Mouse (Mus musculus) left cerebral cortex, adult 11 months (tissue): Measurements from ENCODE around the gene Fbxl19.
"Not testable (repeated sequence)": the region's sequence is repeated elsewhere in the genome, so short reads cannot be mapped to it uniquely, and the experiment has no call there.

Source experiments
- DNase-seq: peaks from one replicate; pipeline ENCODE4 v3.0.0; 2022; ENCODE audit warnings: low spot score

Gene Fbxl19

GRCm38 (mm10) chr7:127730170-127730569 lies 14.2 kb upstream of the Fbxl19 start:
- DNase-seq, result no peak

GRCm38 (mm10) chr7:127732066-127732465 lies 12.3 kb upstream of the Fbxl19 start, which contains the start of gene Ctf2:
TSS of gene Ctf2 (minus strand) at chr7:127732166.
- not testable (repeated sequence) for DNase-seq

DNA sequence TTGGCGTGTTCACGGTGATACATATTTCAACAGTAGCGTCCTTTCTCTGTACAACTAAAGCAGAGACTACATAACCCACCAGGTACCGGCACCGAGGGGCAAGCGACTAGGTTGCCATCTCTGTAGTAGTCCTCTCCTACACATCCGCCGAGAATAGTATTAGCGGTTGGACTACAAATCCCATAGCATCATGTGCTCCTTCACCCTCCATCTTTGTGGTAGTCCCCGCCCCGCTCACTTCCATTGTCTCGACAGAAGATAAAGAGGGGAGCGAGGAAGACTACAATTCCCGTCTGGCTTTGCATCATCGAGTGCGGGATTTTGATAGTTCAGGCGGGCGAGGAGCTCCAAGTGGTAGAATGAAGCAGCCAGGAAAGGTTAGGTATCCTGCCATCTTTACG lies 908 bp downstream of the Fbxl19 start:
- DNase-seq, result peak; percentile 96

DNA sequence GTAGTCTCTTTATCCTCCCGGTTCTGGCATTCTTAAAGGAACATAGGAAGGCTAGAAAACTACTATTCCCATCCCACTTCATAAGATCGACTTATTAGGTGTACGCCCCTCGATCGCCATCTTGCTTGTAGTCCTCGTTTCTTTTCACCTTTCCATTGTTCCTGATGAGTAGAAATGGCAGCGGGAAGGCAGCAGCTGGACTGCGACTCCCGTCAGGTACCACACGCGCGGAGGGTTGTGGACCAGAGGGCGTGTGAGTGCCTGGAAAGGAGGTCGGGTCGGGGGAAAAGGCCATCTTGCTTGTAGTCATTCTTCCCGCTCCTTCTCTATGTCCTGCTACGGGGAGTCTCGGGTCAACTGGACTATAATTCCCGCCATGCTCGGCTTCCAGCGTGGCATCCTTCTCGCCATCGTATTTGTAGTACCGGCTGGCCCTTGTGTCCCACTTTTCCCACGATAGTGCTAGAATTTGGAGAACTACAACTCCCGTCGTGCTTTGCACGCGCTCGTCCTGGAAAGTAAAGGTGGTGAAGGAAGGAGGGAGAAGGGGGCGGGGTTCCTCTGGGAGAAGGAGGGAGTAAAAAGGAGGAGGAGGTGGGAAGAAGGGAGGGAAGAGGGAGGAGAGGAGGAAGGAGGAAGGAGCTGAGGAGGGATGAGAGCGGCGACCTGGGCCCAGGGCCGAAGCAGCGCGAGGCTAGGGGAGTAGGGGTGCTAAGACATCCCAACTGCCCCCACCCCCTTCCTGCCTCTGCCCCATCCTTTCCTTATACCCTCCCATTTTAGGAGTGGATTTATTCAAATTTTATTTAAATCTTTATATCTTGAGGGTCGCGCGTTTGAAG lies 1.5 kb downstream of the Fbxl19 start:
- DNase-seq, result peak; percentile 99

DNA sequence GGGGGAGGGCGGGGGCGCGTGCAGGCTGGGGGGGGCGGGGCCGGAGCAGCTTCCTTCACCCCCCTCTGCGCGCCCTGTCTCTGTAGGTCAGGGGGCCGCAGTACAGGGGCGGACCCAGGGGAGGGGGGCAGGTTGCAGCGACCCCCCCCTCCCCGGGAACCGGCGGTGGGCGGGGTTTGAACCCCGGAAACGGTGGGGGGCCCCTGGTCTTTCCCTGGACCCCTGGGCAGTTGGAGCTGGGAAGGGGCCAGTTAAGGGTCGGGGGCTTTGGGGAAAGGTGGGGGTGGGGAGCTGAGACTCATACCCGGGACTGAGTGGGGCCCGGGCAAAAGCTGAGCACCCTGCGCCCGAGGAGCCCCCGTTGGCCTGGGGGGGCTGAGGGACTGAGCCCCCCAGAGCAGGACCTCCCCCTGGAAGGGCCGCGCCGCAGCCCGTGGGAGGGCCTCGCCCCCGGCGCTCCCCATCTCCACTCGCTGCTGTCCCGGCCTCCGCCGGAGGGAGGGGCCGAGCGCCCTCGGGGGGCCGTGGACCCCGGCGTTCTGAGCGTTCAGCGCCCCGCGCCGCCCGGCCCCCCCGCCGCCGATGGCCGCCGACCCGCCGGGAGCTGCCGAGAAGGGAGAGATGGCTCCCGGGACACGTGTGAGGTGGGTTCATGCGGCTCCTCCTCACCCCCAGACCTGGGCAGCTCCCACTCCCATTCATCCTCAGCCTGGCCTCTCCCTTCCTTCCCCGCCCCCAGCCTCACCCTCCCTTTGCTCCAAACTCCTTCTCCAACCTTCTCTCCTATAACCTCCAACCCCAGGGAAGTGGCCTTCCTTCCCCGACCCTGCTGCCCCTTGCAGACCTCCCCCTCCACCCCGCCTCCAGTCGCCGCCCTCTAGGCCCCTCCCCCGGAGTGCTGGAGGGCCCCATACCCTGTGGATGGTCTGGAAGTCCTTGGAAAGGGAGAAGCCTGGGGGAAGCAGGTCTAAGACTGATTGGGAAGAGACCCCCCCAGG lies 2.5 kb downstream of the Fbxl19 start:
- DNase-seq, result no peak

DNA sequence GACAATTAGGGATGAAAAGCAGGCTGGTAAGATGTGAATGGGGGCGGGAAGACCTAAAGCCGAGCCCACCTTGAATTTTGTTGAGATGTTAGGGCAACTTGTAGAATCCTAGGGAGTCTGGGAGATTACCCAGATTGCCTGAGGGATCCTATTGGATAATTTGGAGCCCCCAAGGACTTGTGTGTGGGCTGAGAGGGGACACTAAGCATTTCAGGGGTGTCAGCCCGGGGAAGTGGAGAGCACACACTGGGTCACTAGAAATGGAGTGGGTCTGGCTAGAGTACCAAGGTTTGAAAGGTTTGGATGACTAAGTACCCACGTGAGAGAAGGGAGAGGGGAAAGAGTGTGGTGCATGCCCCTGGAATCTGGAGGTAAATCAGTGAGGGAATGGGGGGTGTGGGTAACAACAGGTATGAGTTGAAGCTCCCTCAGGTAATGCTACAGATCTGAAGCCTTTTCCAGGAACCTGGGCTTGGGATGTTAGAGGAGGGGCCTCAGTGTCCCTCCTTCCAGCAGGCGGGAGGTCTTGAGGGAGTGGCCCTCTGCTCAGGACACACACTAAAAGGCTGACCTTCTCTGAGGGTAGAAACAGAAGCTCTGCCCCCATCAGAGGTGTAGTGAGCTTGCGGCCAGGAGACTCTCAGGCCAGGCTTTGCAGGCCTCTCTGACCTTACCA lies 3.4 kb downstream of the Fbxl19 start:
- DNase-seq, result no peak

GRCm38 (mm10) chr7:127748235-127748560 lies 3.9 kb downstream of the Fbxl19 start:
- no peak for DNase-seq

DNA sequence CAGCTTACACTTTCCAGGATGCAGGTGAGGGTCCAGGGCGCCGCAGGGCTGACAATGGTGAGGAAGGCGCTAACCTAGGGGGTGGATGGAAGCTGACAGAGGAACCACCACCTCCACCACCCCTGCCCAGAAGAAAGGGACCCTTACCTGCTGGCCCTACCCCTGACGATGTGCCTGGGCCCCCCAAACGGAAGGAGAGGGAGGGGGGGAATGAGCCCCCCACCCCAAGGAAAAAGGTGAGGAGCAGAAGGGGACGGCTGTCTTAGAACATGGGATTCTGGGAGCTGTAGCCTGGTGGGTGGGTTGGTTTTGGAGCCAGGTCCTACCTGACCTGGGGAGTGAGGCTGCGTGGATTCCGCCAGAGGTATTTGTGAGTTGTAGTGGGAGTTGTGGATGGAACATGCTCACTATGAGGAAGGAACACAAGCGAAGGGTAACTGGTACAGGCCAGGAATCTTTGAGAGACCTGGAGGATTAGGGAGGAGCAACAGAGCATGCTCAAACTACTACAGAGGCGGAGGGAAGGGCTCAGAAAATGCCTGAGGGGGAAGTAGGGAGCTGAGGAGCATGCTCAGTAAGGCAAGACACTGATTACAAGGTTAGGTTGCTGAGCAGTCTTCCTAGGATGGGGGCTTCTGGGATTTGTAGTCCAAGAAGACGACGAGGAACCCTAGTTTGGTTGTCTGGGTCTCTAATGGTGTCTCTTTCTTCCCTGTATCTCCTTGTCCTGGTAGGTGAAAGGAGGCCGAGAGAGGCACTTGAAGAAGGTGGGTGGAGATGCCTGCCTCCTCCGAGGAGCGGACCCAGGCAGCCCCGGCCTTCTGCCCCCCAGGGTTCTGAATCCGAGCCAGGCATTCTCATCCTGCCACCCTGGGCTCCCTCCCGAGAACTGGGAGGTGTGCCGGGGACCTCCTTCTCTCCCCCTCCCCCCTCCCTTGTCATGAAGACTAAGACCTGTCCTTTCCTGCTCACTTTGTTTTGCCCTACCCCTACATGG lies 6.1 kb downstream of the Fbxl19 start:
- no peak for DNase-seq

DNA sequence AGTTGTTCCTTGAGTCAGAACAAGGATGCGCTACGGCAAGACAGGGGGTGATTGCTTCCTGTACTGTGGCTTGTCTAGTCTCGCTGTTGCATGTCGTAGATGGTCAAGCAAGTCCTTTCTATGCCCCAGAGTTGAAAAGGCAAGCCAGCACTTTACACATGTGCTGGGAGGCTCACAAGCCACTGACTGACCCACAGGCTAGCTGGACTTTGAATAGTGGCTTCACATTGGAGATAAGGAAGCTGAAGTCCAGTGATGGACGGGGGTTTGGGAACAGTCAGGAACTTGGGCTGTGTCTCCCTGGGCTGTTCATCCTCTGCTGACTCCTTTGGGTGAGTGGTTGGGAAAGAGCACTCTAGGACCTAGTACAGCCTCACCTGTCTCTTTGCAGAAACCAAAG lies 7.3 kb downstream of the Fbxl19 start:
- DNase-seq, result no peak

- DNase-seq, result no peak
Measured at GRCm38 (mm10) chr7:127752069-127752468, 7.7 kb downstream of the Fbxl19 start.

DNA sequence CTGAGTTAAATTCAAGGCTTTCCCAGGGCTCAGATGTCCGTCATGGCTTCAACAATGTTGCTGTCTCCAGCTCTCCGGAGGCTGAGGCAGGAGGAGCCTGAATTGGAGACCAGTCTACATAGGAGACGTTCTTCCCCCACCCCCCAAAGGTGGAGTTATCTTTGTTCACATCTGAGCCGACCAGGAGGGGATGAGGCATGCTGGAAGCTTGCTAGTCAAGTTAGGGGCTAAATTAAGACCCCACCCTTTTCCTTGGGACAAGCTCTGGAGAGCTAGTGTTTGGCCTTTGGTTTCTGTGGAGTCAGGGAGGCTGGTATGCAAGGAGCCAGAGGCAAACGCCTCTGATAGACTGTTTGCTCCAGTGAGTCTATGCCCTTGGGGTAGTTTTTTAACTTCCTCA lies 8.8 kb downstream of the Fbxl19 start:
- DNase-seq, result no peak

GRCm38 (mm10) chr7:127753741-127754140 lies 9.4 kb downstream of the Fbxl19 start:
- no peak for DNase-seq

- DNase-seq, result no peak
Measured at GRCm38 (mm10) chr7:127759716-127760115, 15.4 kb downstream of the Fbxl19 start.

GRCm38 (mm10) chr7:127760478-127760877 lies 16.1 kb downstream of the Fbxl19 start:
- DNase-seq, result no peak

- DNase-seq, result no peak
Measured at GRCm38 (mm10) chr7:127761026-127761425, 16.7 kb downstream of the Fbxl19 start.

DNA sequence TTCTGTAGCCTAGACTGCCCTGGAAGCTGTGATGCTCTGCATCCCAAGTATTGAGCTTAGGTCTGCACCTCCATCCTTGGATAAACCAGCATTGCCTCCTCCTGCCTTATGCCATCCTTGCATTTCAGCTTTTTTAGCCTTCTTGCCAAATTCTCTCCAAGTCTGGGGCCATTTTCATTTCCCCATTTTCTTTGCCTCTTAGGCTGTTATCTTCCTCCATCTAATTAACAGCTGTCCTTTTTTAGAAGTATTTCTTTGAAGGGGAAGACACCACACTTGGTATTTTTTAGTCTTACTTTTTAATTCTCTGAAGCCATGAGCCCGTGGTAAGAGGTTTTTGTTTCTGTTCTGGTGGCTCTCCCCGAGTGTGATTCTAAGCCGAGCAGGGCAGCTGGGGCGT lies 19.3 kb downstream of the Fbxl19 start:
- DNase-seq, result no peak

GRCm38 (mm10) chr7:127765756-127766155 lies 21.4 kb downstream of the Fbxl19 start:
- DNase-seq, result no peak

- no peak for DNase-seq
Measured at GRCm38 (mm10) chr7:127766851-127767609, 22.7 kb downstream of the Fbxl19 start.

GRCm38 (mm10) chr7:127767671-127768345 lies 23.5 kb downstream of the Fbxl19 start:
- no peak for DNase-seq
